Mouse (Mus musculus) ES-Bruce4 (cell line): ENCODE data around the gene Prrc2a.

Experiments used
- CTCF ChIP-seq: IDR thresholded peaks from one replicate; pipeline ENCODE4 v1.8.1; 2011; ENCODE audit warnings: low read depth, low read length
- EP300 ChIP-seq: IDR thresholded peaks from 2 replicates; pipeline ENCODE4 v1.6.1; 2011; ENCODE audit warnings: low read depth, low read length; ENCODE audit not compliant: insufficient read depth
- POLR2A ChIP-seq: IDR thresholded peaks from one replicate; pipeline ENCODE4 v1.8.1; 2011; ENCODE audit warnings: low read length; ENCODE audit not compliant: insufficient read depth

DNA sequence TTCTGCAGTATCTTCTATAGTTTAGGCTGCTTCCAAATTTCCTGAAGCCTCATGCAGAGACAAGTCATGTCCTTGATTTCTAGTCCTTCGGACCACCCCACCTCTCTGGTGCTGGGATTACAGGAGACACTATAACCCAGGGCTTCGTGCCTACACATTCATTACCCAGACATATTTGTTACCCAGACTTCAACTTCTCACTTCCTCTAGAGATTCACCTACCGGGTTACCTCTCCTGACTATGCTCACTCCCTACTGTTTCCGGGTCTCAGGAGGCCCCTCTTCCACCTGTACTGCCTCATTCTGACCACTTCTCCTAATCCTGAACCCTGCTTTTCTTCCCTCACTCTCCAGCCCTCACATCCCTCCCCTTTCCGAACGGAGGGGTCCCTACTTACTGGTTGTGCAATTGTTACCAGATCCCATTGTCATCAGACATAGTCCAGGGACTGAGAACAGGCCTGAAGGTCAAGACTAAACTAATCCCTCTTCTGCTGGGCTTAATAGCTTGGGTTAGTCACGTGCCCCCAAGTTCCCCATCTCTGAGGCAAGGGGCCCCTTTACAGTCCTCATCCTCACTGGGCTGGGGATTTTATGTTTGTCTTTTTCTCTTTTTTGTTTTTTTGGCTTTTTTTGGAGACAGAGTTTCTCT is 23.4 kb upstream of the Prrc2a start, which contains the start of gene Lst1:
- no peak for TF ChIP-seq CTCF
- TF ChIP-seq EP300, result no peak
- no peak for TF ChIP-seq POLR2A
